Mouse (Mus musculus) lung, postnatal 10 days (tissue): ENCODE results near the gene Wfikkn1.
A peak's percentile ranks its signal among the peaks of the same experiment; 100 is the strongest.
"Not testable (repeated sequence)": the region's sequence is repeated elsewhere in the genome, so short reads cannot be mapped to it uniquely, and the experiment has no call there.

ENCODE experiments used
- DNase-seq: peaks from one replicate; pipeline ENCODE4 v3.0.0; 2021

Gene Wfikkn1

DNA sequence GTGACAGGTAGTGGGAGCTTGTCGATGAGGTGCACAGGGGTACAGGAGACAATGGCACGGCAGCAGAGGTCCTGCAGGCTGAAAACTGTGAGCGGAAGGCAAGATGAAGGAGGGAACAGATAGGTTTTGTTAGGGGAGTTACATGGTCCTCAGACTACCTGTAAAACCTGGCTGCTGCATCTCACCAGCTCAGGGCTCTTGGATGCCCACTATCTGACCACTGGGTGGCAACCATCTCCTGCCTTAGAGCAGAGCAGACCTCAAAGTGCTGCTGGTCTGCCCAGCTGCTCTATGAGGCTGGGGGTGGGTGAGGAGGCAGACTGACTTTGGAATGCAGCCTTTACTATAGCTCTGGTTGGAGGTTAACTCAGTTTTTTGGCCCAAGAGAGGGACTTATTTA lies 3.2 kb upstream of the Wfikkn1 start:
- DNase-seq, result no peak

DNA sequence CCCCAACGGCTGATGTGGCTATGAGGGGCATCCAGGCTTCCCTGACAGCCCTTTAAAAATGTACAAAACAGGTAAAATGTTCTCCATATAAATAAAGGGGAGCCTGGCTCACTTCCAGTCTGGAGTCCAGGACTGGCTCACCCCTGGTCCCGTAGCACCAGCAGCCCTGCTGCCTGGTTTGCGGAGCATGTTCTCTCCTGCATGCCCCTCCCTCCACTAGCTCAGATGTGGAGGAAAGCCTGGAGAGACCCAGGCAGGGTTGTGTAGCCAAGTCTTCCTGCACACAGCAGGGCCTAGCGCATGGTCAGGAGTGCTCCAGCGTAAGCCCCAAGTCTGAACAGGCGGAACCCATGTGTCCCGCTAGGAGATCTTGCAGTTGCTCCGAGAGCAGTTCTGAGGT lies 2.6 kb upstream of the Wfikkn1 start:
- DNase-seq, result no peak

DNA sequence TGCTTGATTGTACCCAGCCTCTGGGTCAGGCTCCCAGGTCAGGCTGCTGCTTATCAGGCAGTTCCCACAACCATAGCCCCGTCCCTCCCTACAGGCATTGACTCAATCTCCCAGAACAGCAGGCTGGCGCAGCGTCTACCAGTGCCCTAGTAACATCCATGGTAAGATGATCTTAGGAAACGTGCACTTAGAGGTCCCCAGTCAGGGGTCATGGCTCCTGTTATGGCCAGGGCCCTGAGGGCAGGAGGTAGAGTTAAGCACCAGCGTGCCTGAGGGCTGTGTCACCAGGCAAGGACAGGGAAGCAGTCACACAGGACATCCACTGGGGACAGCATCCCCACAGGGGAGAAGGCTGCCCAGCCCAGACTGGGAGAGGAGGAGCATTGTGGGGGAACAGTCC lies 1.6 kb upstream of the Wfikkn1 start:
- no peak for DNase-seq

DNA sequence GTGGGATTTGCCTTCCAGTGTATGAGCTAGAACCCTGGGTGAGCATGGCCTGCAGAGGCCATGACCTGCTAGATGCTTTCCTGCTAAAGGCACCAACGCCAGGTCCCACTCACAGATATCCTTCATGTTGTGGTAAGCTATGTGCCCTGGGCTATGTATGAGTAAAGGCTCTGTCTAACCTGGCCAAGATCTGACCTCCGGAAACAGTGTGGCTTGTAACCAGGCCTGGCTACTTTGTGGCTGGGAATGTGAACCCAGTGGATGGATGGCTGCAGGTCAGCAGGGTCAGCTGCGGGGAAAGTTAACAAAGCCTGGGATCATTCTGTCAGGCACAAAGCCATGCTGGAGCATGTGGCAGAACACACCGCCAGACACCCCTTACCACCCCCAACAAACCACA lies 1.0 kb upstream of the Wfikkn1 start:
- no peak for DNase-seq

DNA sequence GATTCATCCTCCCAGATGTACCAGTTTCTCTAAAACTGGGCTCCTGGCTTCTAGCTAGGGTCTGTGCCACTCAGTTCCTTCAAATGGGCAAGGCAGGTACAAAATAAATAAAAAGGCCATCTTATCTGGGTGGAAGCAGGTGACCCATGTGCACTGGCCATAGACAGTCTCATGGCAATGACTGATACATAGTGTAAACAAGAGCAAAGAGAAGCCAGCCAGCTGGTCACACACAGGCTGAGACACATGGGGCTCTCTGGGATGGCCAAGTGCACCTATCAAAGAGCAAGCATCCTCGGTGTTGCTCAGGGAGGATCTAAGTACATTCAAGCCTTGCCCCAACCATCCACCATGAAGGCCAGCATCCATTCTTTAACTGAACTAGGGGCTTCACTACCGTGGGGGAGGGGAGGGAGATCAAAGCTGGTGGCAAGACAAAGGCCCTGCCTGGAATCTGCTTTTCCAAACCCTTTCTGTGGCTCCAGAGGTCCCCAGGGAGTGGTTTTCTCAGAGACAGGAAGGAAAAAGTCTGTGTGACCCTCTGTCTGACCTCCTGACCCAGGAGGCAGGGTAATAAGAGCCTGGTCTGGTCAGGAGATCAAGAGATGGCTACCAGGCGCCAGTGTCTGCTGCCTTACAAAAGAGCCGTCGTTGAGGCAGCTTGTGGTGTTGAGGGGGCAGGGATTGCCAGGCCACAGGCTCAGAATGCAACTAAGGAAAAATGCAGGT lies 419 bp upstream of the Wfikkn1 start:
- no peak for DNase-seq

DNA sequence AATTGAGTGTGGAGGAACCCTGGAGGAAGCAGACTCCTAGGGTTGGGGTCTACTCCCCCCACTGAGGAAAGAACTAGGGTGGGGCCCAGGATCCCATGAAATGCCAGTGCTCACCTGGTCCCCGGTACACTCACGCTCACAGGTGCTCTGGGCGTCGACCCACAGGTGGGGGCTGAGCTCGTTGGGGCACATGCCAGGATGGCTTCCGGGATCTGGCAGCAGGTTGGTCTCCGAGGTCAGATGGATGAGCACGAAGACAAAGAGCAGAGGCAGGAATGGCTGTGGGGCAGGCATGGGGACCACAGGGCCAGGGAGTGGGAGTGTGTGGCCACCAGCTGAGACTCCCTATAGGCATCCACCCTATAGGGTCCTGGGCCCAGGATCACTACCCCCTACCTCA lies 908 bp downstream of the Wfikkn1 start:
- no peak for DNase-seq

DNA sequence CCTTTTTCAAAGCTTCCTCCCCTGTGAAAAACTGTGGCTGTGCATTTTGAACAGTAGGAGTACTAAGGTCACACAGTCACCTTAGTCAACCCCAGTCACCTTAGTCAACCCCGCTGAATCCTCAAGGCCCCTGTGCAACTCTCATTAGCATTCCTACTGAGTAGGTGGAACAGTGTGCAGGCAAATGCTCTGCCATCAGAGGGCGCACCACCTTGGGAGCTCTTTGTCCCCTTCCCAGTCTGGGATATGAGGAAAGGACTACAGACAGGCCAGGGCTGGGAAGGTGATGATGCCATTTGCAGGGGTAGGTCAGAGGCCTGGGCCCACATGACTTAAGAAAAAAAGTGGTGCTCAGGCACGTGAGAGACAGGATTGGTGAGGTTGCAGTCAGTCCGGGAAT lies 1.4 kb downstream of the Wfikkn1 start:
- DNase-seq, result peak; percentile 57

DNA sequence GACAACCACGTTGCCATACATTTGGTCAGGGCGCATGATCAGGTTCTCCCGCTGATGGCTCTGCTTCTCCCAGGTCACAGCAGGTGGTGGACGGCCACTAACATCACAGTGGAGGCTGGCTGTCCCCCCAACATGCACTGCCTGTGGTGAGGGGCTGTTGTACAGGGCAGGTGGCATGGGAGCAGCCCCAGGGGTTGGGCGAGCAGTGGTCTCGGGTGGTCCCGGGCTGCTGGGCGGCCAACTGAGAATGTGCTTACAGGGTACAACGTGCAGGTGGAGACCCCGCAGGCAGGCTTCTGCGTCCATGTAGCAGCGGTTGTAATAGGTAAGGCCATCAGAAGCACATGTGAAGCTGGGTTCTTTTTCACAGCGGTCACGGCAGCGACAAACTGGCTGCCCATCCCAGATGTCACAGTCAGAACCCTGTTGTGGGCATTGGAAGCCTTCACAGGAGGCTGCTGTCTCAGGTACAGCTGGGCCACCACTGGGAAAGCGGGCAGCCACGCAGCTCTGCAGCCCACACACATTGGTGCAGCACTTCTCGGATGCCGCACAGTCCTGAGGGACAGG lies 2.0 kb downstream of the Wfikkn1 start:
- DNase-seq, result no peak

DNA sequence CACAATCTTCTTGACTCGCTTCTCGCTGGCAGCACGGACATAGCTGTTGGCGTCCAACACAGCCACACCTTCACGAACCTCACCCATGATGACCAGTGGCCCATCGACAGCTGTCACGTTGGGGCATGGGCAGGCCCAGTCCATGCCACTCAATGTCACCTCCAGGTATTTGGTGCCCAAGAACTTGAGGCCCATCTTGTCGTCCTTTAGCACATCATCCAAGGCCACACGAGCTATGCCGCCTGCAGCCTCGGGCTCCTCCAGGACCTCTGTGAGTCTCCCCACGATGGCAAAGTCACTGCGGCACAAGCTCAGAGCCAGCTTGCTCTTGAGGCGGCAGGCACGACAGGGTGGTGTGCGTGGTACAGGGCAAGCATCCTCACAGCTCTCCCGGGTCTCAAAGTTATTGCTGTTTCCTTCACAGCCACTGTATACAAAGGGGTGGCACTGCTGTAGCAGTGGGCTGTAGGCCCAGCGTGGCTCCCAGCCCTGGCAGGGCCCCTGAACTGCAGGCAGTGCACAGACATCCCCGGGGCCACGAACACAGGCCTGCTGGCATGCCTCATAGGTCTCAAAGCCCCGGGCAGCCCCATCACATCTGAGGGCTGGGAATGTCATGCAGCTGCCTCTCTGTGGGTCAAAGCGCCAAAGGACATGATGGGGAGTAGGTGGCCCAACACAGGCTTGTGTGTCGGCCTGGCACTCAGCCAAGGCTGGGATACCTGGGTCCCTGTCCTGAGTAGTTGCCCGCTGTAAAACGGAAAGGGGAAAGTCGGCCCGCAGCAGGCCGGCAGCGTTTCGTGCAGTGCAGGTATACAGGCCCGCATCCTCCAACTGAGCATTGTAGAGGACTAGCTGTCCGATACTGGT lies 2.7 kb downstream of the Wfikkn1 start:
- DNase-seq, result no peak

DNA sequence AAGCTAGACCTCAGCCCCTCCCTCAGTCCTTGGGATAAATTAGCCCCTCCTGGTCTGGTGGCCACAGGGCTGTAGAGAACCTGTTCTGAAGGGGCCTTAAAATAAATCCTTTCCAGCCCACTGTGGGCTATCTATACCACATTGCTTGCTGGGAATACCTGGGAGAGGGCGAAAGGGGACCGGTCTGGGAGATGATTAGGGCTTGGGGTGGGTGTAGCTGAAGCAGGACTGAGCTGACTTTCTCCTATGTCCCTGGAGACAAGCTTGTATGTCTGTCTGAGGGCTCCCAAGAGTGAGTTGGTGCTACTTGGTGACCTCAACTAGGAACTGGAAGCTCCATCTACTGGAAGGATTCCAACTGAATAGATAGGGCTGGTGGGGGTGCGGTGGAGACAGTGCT lies 3.6 kb downstream of the Wfikkn1 start:
- DNase-seq, result no peak

DNA sequence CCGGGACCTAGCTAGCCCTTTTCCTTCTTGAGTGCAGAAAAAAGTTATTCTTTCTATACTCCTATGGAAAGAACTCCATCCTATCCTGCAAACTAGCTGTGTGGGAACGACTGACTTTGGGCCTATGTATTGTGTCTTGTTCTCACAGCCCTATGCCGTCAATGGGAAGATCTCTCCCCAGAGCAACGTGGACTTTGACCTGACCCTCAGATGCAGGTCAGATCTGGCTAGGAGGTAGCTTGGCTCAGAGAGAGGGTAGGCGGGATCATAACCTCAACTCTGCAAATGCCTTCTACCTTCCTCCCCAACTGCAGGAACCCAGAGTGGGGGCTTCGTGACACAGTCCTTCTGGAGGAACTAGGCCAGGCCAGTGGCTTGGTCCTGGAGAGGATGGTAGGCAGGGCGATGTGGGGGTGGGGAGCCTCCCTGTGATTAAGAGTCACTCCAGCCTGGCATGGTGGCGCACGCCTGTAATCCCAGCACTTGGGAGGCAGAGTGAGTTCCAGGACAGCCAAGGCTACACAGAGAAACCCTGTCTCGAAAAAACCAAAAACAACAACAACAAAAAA lies 4.2 kb downstream of the Wfikkn1 start:
- no peak for DNase-seq

DNA sequence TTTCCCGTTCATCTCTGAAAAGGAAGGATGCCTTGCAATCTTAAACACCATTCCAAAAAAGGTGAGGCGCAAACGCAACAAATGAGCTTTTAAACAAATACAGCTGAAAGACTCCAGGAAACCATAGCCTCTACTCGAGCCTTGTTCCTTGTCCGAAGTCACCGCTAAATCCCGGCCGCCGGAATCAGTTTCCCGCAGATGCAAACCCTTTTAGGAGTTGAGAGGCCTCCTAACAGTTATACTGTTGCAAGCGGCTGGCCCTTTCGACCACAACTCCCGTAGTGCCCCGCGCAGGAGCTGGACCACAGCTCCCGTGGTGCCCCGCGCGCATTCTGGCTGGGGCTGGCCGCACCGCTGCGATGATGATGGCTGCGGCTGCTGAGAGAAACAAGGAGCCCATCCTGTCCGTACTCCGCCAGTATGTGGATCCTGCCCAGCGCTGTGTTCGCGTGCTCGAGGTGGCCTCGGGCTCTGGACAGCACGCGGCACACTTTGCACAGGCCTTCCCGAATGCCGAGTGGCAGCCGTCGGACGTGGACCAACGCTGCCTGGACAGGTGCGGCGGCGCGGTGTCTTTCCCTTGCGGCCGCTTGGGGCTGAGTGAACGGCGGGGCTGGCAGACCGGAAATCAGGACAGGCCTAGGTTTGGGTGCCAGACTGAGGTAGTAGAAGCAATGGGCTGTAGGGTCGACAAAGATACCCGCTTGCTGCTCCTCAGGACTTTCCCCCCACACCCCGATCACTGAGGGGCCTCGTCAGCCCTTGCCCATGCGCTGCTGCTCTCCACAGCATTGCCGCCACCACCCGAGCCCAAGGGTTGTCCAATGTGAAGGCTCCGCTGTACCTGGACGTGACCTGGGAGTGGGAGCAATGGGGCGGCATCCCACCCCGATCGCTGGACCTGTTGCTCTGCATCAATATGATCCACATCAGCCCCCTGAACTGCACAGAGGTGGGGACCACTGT lies 5.2 kb downstream of the Wfikkn1 start:
- DNase-seq, result peak; percentile 92

DNA sequence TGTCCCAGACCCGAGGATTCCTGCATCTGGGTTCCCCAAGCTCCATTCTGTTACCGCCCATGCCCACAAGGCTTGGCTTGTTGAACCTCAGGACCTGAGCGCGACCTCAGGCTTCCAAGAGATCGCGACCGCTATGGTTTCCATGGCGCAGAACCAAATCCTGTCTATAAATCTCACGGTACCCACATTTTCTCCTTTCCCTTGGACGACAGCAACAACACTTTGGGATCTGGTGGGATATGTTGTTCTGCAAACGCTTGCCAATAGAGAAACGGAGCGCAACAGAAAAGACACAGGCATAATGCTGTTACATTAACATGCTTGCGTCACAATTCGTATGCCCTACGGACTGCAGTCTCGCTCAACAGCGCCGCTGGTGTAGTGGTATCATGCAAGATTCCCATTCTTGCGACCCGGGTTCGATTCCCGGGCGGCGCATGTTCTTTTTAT lies 5.9 kb downstream of the Wfikkn1 start, which contains the start of gene Mettl26:
Gene Mettl26, plus strand, starts transcription at position 354 of the 450 bp plus-strand sequence.
- peak; percentile 94 for DNase-seq

DNA sequence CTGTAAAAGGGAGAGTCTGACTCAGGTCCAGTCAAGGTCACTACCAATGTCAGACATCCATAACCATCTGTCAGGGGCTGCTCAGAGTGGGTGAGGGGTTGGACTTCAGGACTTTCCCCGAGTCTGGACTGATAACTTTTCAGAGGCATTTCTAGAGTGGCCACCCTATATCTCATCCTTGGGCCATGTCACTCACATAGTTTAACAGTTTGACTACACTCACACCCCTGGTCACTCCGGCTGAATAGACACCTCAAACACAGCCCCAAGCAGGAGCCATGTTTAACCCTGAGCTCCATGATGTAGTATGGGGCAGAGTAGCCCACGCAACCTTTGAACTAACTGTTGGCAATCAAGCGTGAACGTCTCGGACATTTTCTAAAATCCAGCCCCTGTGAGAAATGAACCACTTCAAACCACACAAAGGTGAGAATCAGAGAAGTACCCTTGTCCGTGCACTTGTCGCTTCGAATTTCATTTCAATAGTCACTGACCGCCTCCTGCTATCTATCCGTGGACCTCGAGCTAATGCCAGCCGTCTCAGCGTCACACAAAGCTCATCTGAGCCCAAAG lies 6.4 kb downstream of the Wfikkn1 start:
- DNase-seq, result no peak

DNA sequence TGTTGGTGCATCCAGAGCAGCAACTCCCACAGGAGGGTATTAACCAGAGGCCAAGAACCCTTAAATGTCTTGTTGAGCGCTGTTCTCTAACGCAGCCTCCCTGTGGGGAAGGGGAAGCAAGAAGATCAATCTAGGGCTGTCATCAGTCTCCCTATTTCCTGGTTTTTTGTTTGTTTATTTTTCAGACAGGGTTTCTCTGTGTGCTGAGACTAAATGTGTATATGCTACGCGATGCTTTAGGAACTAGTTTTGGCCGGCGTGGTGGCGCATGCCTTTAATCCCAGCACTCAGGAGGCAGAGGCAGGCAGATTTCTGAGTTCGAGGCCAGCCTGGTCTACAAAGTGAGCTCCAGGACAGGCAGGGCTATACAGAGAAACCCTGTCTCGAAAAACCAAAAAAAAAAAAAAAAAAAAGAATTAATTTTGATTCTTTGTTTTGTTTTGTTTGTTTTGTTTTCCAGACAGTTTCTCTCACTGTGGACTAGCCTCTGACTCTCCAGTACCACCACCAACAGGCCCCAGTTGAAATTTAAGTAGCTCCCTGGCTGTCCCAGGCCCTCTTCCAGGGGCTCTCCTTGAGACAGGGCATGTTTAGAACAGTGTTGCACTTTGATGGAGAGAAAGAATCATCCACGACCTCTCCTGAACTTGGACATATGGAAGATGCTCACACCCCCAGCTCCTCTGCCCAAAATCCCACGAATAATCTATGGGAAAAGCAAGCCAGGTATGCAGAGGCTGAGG lies 7.1 kb downstream of the Wfikkn1 start:
- DNase-seq, result no peak

DNA sequence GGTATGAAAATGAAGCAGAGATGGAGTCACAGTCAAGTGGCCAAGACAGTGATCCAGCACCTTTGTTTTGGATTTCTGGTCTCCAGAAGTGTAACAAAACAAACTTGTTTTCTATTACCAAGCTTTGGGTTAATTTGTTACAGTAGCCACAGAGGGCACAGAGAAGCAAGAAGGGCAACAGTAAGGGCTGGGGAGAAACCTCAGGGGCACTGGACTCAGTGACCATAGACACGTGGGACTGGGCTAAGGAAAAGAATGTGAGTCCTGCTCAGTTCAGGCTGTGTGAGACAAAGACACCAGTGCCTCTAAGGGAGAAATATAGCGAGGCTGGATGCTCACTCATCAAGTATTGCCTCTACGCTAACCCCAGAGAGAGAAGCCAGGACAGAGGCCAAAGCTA lies 8.0 kb downstream of the Wfikkn1 start:
- DNase-seq, result no peak

DNA sequence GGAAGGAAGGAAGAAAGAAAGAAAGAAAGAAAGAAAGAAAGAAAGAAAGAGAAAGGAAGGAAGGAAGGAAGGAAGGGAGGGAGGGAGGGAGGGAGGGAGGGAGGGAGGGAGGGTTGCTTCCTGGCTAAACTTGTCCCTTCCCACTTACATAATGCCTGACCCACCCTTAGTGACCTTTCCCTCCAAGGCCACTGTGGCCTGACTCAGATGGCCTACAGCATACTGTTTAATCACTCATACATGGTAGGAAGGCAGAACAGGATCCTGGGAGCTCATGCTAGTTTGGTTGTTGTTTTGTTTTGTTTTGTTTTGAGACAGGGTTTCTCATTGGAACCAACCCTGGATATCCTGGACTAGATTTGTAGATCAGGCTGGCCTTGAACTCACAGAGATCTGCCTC lies 9.1 kb downstream of the Wfikkn1 start:
- DNase-seq, result not testable (repeated sequence)

DNA sequence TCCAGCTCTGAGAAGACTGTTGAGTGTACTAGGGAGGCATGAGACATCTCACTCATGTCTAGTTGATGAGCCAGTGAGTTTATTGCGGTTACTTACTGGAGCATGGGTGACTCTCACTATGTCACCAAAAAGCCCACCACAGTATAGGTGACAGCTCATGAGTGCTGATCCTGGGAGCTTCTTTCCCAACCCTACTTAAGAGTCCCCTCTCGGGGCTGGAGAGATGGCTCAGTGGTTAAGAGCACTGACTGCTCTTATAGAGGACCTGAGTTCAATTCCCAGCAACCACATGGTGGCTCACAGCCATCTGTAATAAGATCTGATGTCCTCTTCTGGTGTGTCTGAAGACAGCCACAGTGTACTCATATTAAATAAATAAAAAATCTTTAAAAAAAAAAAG lies 10.7 kb downstream of the Wfikkn1 start:
- no peak for DNase-seq

DNA sequence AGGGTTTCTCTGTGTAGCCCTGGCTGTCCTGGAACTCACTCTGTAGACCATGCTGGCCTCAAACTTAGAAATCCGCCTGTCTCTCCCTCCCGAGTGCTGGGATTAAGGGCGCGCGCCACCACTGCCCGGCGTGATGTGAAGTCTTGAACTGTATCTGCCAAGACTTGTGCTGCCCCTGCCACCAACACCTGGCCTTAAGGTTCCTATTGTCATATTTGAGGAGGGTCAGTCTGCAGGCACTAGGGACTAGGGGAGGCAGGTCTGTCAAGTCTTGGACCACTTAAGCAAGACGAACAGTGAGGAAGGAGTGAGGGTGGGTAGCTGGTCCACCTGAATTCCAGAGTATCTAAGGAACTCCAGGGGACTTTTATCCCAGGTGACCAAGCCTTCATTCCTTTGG lies 11.2 kb downstream of the Wfikkn1 start:
- no peak for DNase-seq

DNA sequence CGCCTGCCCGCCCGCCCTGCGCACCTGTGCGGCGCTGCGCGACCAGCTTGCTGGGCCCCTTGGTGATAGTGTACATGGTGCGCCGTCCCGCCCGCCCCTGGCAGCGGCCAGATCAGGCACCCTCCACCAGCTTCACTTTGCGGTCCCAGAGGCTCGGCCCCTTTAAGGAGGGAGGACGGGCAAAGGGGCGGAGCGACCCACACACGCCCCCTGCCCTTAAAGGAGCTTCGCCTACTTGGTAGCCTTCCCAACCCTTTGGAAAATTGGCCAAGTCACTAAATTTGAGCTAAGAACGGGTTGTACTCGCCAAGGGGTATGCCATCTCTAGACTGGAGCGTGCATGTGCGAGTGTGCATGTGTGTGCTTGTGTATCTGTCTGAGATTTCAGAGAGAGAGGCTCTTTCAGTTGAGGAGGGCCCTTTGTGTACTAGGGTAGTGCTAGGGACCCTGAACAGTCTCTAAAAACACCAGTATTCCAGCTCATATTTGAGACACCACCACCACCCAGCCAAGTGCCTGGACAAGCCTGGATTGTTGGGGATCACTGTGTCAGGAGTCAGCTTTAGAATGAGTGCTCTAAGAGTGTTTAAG lies 12.0 kb downstream of the Wfikkn1 start, which contains the start of gene Mcrip2:
Gene Mcrip2, minus strand, starts transcription at position 164 of the 591 bp plus-strand sequence.
- peak; percentile 91 for DNase-seq
